Mouse (Mus musculus) pancreas, adult 10 weeks (tissue): ENCODE data around the gene Gm21887. TPM values are rescaled to one million over a fixed set of nuclear protein-coding genes. Genes with fewer than 3 reads are reported as not detected.

Source experiments
- polyA plus RNA-seq: library from polyadenylated mRNA; stranded (reverse); fragments of 350-450 nt; fragmentation: Illumina TruSeq; extraction: RNeasy Lipid Tissue Mini Kit (QIAGEN cat#74804); gene quantifications from one replicate; pipeline ENCODE4 v1.2.3, GENCODE M21; 2015; ENCODE audit warnings: low read depth, low replicate concordance; ENCODE audit not compliant: insufficient read depth

Gene Gm21887
- 702 TPM for polyA plus RNA-seq

GRCm38 (mm10) chrX:170009016-170009750 is at the start of gene Gm21887:
TSS of gene Gm21887 (plus strand) at chrX:170009659.

Other genes starting within 250 kb of the Gm21887 start
- gene 4933400A11Rik, start 230.0 kb upstream of the Gm21887 start, polyA plus RNA-seq: not detected